Mouse (Mus musculus): ENCODE measurements around the gene Pde11a.
"Not testable (repeated sequence)": the region's sequence is repeated elsewhere in the genome, so short reads cannot be mapped to it uniquely, and the experiment has no call there.

The Pde11a gene

DNA sequence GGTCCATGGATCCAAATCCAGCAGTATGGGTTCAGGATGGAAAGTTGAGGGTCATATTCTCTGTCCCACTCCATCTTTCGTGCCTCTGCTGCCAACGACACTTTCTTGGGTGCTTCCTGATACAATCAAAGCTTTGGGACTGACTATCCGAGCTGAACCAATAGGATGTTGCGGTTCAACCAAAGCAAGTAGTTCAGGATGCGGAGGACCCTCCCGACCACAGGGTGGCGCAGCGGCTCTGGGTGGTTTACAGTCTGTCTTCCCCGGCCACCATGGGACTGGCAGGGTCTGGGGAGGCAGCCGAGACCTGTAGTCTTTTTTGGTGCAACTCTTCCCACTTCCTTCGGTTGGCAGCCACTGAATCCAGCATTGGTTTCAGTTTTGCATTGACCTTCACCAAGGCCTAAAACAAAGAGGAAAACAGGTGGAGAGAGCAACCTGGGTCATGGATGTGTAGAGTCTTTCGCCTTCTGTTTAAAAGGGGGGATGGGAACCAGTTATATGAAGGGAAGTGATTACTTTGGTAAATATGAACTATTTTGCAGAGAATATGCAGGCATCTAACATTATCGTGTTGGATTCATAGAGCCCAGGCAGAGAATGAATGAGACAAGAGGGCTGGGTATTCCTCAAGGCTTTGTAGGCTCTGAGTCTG lies 347.6 kb downstream of the Pde11a start:
- peak; percentile 45 to 75 for DNase-seq (ENCODE audit: low spot score in 2 of 2)

- DNase-seq (ENCODE audit: low spot score in 2 of 2), result no peak
These were observed 348.9 kb downstream of the Pde11a start for GRCm38 (mm10) chr2:75989694-75990093.

GRCm38 (mm10) chr2:75988779-75989363 lies 349.7 kb downstream of the Pde11a start:
- no peak for DNase-seq (ENCODE audit: low spot score in 2 of 2)

DNA sequence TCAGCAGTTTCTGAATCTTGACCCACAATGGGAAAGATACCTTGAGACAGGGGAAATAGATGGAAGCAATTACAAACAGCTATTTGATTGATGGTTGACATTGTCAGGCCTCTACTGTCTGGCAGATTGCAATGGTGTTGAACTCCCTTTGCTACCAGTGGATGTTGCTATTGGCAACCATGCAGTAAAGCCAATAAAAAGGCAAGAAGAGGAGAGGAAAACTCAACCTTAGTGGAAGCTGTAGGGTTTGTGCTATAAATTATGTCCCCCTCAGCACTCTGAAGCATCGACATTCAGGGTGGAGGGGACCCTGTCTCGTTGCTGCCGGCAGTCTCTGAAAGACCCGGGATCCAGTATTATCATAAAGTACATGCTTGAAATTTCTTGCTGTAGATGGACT lies 350.2 kb downstream of the Pde11a start:
- no peak for DNase-seq (ENCODE audit: low spot score in 2 of 2)

DNA sequence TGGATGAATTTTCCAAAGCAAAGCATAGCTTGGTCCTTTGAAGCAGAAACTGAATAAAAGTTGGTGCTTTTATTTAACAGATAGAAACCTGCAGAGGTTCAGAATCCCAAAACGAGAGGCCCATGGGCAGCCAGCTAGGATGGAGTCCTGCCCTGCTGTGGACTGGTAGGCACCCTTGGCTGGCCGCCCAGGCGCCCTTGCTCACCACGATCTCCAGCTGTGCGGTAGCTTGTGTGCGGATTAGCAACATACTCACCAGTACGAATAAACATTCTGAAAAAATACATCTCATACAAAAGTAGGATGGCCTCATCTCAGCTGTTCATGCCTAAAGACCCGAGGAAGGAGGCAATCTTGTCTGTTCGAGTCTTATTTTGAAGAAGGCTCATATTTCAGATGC lies 350.8 kb downstream of the Pde11a start:
- no peak for DNase-seq (ENCODE audit: low spot score in 2 of 2)

DNA sequence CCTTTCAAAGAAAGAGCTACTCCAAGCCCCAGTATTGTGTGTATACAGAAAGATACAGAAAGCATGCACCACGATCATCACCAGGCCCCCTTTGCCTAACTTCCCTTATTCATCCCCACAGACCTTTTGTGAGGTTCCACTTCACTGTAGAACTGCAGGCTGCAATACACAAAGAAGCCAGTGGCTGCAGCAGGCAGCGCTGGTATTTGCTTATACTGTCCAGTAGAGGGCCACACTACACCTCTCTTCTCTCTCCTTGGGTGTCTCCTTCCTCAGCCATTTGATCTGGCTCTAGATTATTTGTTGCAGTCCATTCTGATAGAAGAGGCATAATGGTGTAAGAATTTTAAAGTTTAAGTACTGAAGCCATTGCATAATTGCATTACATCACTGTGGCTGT lies 353.4 kb downstream of the Pde11a start:
- DNase-seq (ENCODE audit: low spot score in 2 of 2), result peak in 1 of 2 experiments; percentile 38

DNA sequence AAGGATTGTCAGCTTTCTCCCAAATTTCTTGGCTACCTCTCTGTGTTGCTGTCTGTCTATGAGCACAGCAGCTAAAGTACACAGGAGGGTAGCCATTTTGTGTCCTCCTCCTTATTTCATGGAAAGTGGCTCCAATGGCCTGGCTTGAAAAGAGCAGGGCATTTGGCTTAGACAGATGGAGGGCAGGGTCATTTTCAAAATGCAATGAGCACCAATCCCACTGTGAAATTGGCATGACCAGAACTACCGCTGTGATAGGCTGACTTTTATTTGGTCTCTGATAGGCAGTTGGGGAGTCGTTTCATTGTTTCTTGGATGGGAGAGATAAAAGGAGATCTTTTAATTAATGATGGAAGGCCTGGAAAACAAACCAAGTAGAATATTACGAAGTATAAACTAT lies 354.7 kb downstream of the Pde11a start:
- DNase-seq (ENCODE audit: low spot score in 2 of 2), result no peak

DNA sequence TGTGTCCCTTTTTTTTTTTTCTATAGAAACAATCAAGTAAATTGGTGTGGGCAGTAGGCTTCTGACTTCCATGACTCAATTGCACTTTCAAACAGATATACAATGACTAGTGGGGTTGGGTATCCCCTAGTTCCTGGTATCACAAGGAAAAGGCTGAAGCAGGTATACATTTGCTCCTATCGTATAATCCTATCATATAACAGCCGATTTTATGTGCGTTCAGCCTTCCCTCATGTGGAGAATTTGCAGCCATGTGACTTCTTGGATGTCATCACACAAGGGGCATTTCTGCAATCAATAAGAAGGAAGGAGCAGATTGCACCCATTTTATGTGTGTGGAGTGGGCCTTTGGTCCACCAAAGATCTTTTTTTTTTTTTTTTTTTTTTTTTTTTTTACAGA lies 355.5 kb downstream of the Pde11a start:
- DNase-seq (ENCODE audit: low spot score in 2 of 2), result no peak

DNA sequence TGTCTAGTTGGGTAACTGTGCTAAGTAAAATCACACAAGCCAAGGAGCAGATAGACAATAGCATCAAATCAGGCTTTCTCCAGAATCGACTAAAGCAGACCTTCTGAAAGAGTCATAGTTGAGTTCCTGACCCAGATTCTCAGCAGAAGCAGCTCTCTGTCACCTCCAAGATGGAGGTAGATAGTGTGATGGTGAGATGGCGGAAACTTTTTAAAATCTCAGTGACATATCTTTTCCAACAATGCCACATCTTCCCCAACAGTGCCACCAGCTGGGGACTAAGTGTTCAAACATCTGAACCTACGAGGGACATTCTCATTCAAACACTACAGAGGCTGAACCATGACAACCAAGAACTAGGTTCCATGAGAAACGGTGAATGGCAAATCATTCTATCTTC lies 355.9 kb downstream of the Pde11a start:
- no peak for DNase-seq (ENCODE audit: low spot score in 2 of 2)

- peak in 1 of 2 experiments; percentile 65 for DNase-seq (ENCODE audit: low spot score in 2 of 2)
These were observed 357.0 kb downstream of the Pde11a start, which contains the start of gene Ttc30a1 for GRCm38 (mm10) chr2:75981440-75982081. Ttc30a1 (minus strand) TSS chr2:75981967.

DNA sequence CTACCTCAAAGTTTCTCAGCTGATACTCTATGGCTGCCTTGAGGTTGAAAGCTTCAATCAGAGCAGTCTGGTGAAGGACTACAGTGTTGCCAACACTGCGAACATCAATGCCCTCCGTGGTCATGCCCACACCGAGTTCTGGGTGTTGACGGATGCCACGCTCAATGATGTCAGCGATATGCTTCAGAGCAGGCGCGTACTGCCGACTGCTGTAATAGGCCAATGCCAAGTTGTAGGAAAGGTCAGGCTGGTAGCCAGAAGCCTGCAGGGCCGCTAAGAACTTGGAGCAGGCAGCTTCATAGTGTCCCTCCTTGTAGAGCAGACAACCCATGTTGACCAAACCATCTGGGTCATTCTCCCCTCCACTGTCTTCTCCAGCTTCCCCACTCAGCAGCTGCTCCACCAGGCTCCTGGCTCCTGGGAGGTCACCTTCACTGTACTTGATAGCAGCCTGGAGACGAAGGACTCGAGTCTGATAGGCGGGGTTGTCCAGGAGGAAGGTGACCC lies 357.6 kb downstream of the Pde11a start:
- not testable (repeated sequence) for DNase-seq (ENCODE audit: low spot score in 2 of 2)

GRCm38 (mm10) chr2:75977752-75978368 lies 360.7 kb downstream of the Pde11a start, which contains the start of gene Ttc30a2:
Ttc30a2 (minus strand) TSS chr2:75978170.
- not testable (repeated sequence) for DNase-seq (ENCODE audit: low spot score in 2 of 2)

GRCm38 (mm10) chr2:75976070-75976469 lies 362.5 kb downstream of the Pde11a start:
- not testable (repeated sequence) for DNase-seq (ENCODE audit: low spot score in 2 of 2)

- no peak for DNase-seq (ENCODE audit: low spot score in 2 of 2)
These were observed 364.4 kb downstream of the Pde11a start for GRCm38 (mm10) chr2:75974131-75974530.

DNA sequence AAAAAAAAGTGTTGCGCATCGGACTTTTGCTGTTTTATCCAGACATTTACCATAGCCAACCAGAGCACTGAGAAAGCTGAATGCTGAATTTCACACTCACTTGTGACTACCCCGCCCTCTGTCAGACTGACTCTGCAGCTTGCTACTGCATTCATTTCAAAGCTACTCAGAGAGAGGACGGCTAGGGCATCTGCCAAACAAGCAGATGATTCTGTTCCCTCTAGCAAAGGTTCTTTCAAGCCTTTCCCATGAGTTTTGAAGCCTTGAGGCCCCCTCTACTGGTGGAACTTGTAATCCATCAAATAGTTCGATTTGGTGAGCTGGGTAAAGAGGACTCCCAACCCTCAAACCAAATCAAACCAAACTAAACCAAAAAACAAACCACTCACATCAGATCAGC lies 373.6 kb downstream of the Pde11a start:
- no peak for DNase-seq (ENCODE audit: low spot score in 2 of 2)

GRCm38 (mm10) chr2:75964512-75964911 lies 374.1 kb downstream of the Pde11a start:
- DNase-seq (ENCODE audit: low spot score in 2 of 2), result peak; percentile 58 to 70

DNA sequence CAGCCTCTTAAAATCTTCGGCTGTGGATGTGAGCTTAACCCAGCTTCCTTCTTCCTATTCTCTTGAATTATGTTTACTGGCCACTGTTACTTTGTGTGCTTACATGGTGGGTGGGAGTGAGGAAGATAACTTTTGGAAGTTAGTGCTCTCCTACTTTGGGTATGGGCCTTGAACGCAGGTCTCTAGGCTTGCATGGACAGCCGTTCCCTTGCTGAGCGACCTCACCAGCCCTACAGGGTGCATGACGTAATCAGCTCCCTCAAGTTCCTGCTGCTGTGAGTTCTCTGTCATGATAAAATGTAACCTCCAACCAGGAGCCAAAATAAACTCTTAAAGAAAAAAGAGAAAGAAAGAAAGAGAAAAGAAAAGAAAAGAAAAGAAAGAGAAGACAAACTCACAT lies 374.5 kb downstream of the Pde11a start:
- DNase-seq (ENCODE audit: low spot score in 2 of 2), result no peak

- no peak for DNase-seq (ENCODE audit: low spot score in 2 of 2)
These were observed 375.2 kb downstream of the Pde11a start for GRCm38 (mm10) chr2:75963211-75963840.

- no peak for DNase-seq (ENCODE audit: low spot score in 2 of 2)
These were observed 377.9 kb downstream of the Pde11a start for GRCm38 (mm10) chr2:75960366-75961330.

DNA sequence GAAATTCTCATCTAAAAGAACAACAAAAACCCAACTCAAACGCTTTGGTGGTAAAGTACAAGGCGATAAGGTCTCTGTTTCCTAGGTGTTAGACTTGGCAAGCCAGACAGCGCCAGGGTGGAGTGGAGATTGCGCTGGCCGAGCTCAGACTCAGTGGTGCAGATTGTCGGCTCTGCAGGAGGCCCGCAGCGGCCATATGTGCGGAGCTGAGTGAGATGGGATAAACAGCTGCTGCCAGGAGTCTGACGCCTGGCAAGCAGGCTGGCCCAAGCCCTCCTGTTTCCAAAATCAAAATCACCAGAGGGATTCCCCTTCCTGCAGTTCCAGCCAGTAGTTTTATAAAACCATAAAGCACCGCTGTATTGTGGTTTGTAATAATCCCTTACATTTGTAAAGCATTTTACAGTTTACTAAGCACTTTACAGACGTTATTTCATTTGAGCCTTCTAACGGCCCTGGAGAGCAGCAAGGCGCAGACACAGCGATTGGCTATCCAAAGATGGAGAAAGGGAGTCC lies 378.7 kb downstream of the Pde11a start:
- no peak for DNase-seq (ENCODE audit: low spot score in 2 of 2)
